Mouse (Mus musculus): Measurements from ENCODE around the gene 4930452B06Rik. TPM values are rescaled to one million over a fixed set of nuclear protein-coding genes. Genes with fewer than 3 reads are reported as not detected.

Gene 4930452B06Rik
- polyA plus RNA-seq, 1 experiment from 2014 or later: 2.4 TPM

DNA sequence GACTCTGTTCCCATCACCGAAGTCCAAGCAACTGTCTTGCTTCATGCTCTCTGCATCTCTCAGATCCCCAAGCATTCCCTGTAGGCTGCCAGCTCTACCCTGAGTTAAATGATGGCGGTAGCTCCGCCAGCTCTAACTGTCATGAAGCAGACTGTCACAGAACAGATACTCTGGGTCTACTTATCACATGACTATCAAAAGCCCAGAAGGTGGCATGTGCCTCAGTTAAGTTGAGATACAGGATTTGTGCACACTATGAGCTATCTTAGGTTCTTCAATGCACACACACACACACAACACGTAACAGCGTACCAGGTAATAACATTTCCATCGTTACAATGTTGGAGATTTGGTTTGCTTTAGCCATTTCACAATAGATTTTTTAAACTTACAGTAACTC is 215.7 kb downstream of the 4930452B06Rik start:
- H3K4me2 ChIP-seq: no peak overlapping the region
- H3K9me3 ChIP-seq (replicated peaks): no peaks in the 10 kb centered on the region
- peak; percentile 56; the same call in 1 of the 2 replicates for ATAC-seq (ENCODE audit: insufficient read depth)
- WGBS (ENCODE audit: insufficient replicate concordance): 47% methylated on average over 6 of the region's 6 CpGs
- H3K36me3 ChIP-seq (replicated peaks): no peaks in the 10 kb centered on the region
- no peak overlapping the region for H3K4me3 ChIP-seq (replicated peaks)
- no peaks in the 10 kb centered on the region for H3K27me3 ChIP-seq
- peaks cover 9% of the 10 kb centered on the region; the same call in 1 of the 2 replicates for H3K4me1 ChIP-seq (replicated peaks)
- H3K27ac ChIP-seq (replicated peaks): no peak overlapping the region
- no peak overlapping the region for H3K9ac ChIP-seq

DNA sequence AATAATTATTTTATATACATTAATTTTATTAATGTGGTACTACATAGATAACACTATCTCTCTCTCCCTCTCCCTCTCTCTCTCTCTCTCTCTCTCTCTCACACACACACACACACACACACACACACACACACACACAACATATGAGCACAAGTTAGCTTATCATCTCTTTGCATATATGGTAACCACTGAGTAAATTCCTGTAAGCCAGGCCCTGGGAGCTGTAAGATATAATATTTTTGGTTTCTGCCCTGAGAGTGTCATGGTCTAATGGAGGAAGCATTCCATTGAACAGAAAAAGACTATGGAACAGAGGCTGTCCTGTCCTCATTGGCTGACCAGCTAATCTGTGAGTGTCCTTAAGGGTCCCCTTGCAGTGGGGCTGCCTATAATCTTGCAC is 216.7 kb downstream of the 4930452B06Rik start:
- no peak overlapping the region for H3K4me2 ChIP-seq
- no peaks in the 10 kb centered on the region for H3K36me3 ChIP-seq (replicated peaks)
- H3K9me3 ChIP-seq (replicated peaks): no peaks in the 10 kb centered on the region
- no peak overlapping the region for H3K4me3 ChIP-seq (replicated peaks)
- H3K27ac ChIP-seq (replicated peaks): no peak overlapping the region
- H3K4me1 ChIP-seq (replicated peaks): peaks cover 9% of the 10 kb centered on the region; the same call in 1 of the 2 replicates
- H3K9ac ChIP-seq: no peak overlapping the region
- peak; percentile 25; the same call in 1 of the 2 replicates for ATAC-seq (ENCODE audit: insufficient read depth)
- H3K27me3 ChIP-seq: no peaks in the 10 kb centered on the region

DNA sequence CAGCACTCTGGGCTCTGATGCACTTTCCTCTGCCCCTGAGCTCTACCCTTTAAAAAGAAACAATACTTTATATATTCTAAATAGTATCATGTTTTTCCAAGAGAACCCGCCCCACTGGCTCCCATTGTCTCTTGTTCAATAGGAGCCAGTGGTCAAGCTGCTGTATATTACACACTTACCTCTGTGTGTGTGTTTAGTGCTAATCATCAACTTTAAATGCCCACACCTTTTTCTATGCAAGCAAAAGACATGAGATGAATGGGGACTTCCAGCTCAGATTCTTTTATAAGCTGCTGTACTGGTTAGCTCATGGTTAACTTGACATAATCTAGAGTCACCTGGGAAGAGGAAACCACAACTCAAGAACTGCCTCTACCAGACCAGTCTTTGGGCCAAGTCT is 218.7 kb downstream of the 4930452B06Rik start:
- no peaks in the 10 kb centered on the region for H3K27me3 ChIP-seq
- 66% methylated on average over 1 of the region's 1 CpGs for WGBS (ENCODE audit: insufficient replicate concordance)
- no peaks in the 10 kb centered on the region for H3K9me3 ChIP-seq (replicated peaks)
- H3K27ac ChIP-seq (replicated peaks): no peak overlapping the region
- H3K4me2 ChIP-seq: no peak overlapping the region
- peaks cover 9% of the 10 kb centered on the region; the same call in 1 of the 2 replicates for H3K4me1 ChIP-seq (replicated peaks)
- H3K4me3 ChIP-seq (replicated peaks): no peak overlapping the region
- no peak overlapping the region for H3K9ac ChIP-seq
- no peak for ATAC-seq (ENCODE audit: insufficient read depth)
- no peaks in the 10 kb centered on the region for H3K36me3 ChIP-seq (replicated peaks)

DNA sequence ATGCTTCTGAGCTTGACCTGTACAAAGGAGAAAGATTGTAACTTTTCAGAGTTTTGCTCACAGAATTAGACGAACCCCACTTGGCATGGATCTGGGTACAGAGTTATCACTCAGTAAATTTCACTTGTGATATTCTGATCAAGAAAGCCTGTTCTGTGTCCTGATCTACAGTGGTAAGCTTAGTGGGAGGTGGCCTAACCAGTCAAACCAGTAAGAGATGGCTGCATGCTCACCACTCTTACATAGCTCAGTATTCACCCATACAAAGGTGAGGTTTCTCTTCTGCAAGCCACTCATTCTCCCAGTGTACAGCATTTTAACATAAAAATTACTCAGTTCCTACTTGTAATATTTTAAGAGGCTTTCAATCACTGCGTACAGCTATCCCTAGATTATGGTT is 221.7 kb downstream of the 4930452B06Rik start:
- Histone ChIP-seq H3K27me3 (no peaks in the 10 kb centered on the region), H3K36me3 (replicated peaks) (no peaks in the 10 kb centered on the region), H3K4me2 (no peak overlapping the region), H3K9ac (no peak overlapping the region), H3K27ac (replicated peaks) (no peak overlapping the region), H3K9me3 (replicated peaks) (no peaks in the 10 kb centered on the region), H3K4me3 (replicated peaks) (no peak overlapping the region), H3K4me1 (replicated peaks) (no peaks in the 10 kb centered on the region; the same call in 1 of the 2 replicates)
- ATAC-seq (ENCODE audit: insufficient read depth): no peak
- 67% methylated on average over 2 of the region's 2 CpGs for WGBS (ENCODE audit: insufficient replicate concordance)

DNA sequence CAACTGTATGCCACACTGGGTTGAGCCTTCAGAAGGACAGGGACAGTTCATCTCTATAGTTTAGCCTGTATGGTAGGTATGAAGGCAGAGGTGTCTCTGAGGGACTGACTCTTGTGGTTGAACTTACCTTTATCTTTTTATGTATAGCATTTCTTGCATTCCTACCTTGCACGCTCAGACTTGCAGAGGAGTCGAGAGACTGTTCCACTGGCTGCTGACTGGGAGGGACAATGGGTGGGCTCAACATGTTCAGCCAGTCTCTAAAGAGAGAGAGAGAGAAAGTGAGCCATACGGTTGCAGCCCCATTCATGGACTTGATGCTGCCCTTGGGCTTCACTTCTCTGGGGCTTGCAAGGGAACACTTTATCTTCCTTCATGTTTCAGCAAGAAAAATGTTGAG is 223.3 kb downstream of the 4930452B06Rik start:
- H3K9me3 ChIP-seq (replicated peaks): no peaks in the 10 kb centered on the region
- no peak overlapping the region for H3K27ac ChIP-seq (replicated peaks)
- no peaks in the 10 kb centered on the region for H3K27me3 ChIP-seq
- WGBS (ENCODE audit: insufficient replicate concordance): 50% methylated on average over 3 of the region's 3 CpGs
- no peak for ATAC-seq (ENCODE audit: insufficient read depth)
- no peak overlapping the region for H3K4me2 ChIP-seq
- H3K4me1 ChIP-seq (replicated peaks): no peaks in the 10 kb centered on the region
- H3K4me3 ChIP-seq (replicated peaks): no peak overlapping the region
- H3K36me3 ChIP-seq (replicated peaks): no peaks in the 10 kb centered on the region
- H3K9ac ChIP-seq: no peak overlapping the region

DNA sequence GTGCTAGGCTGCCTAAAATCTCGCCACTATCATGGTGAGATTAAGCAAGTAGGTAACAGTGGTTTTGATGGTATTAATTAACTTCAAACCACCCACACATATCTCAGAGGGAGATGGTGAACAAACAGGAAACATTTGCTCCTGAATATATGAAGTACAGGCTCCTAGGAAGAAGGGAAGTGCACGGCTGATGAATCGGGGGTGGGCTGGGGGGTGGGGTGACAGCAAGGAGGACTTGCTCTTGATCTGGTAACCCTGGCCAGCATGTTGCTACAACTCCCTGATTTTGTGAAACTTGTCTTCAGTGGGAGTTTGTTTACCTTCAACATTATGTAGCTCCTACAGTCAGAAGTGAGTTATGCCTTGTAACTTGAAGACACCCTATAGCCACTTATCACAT is 224.4 kb downstream of the 4930452B06Rik start:
- Histone ChIP-seq H3K27me3 (no peaks in the 10 kb centered on the region), H3K36me3 (replicated peaks) (no peaks in the 10 kb centered on the region), H3K4me1 (replicated peaks) (no peaks in the 10 kb centered on the region), H3K27ac (replicated peaks) (no peak overlapping the region), H3K9me3 (replicated peaks) (no peaks in the 10 kb centered on the region), H3K4me3 (replicated peaks) (no peak overlapping the region), H3K4me2 (no peak overlapping the region), H3K9ac (no peak overlapping the region)
- 42% methylated on average over 3 of the region's 3 CpGs for WGBS (ENCODE audit: insufficient replicate concordance)
- ATAC-seq (ENCODE audit: insufficient read depth): no peak

DNA sequence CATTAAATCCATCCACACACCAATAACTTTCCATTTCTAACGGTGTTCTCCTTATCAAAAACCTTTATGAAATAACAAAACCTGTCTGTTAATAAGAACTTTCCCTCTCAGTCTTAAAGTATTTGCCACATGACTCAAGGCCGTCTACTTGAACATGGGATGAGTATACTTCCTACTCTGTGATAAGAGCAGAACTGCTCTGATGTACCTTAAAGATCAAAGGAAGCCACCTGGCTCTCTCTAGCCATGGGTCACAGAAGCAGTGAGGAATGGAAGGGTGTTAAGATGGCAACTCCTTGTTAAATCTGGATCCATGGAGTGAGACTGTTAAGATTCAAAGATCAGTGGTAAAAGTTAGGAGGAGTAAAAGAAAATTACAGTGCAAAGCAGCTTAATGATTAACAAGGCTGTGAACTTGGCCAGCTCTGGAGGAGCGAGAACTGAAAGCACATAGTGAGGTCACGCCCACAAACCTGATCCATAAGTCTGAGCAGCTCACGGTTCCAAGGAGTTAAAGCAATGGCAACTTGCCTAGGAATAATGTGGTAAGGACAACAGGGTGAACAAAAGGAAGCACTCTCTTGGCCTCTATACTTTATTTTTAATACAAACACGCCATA is 235.3 kb downstream of the 4930452B06Rik start:
- no peak for ATAC-seq (ENCODE audit: insufficient read depth)
- 45% methylated on average over 6 of the region's 6 CpGs for WGBS (ENCODE audit: insufficient replicate concordance)

DNA sequence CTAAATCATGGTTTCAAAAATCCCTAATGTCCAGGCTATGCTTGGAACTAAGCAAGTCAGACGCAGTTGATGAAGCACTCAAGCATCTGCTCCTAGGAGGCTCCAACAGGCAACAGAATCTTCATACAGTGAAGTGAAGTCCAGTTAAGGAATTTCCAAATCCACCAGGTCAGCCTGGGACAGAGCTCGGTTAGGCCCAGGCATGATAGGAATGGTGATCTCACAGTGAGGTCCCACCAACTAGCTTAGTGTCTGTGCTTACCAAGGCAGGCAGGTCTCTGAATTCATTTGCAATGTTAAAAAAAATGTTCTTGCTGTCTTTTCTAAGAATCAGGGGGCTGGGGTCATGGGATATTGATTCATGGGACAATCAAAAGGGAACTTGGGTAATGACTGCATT is 236.3 kb downstream of the 4930452B06Rik start:
- WGBS (ENCODE audit: insufficient replicate concordance): 72% methylated on average over 2 of the region's 2 CpGs
- Histone ChIP-seq H3K9ac (no peak overlapping the region), H3K4me3 (replicated peaks) (no peak overlapping the region)

More for the DNA sequence above, 235.3 kb downstream of the 4930452B06Rik start:
- no peak overlapping the region for H3K9ac ChIP-seq
- H3K4me3 ChIP-seq (replicated peaks): no peak overlapping the region
- no peaks in the 10 kb centered on the region for H3K9me3 ChIP-seq (replicated peaks)
- H3K36me3 ChIP-seq (replicated peaks): no peaks in the 10 kb centered on the region
- no peaks in the 10 kb centered on the region for H3K27me3 ChIP-seq
- H3K4me2 ChIP-seq: no peak overlapping the region
- no peak overlapping the region for H3K27ac ChIP-seq (replicated peaks)
- no peaks in the 10 kb centered on the region for H3K4me1 ChIP-seq (replicated peaks)

DNA sequence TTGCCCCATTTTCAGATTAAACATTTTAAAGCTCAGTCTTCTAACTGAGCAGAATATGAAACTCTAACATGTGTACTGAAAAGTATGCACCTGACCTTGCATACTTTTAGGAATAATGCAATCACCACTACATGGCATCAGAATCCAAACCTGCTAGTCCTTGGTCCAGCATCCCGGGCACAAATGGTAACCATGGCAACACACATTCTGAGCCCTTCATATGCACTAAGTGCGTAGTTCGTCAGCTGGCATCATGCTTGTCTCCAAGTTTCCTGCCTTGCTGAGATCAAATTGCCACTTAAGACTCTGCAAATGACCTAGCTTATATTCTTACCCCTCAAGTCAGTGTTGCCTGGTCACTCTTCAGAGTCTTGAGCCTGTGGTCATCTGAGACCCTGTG is 243.2 kb downstream of the 4930452B06Rik start:
- H3K9ac ChIP-seq: no peak overlapping the region
- no peak for ATAC-seq (ENCODE audit: insufficient read depth)
- no peaks in the 10 kb centered on the region for H3K9me3 ChIP-seq (replicated peaks)
- 81% methylated on average over 3 of the region's 3 CpGs for WGBS (ENCODE audit: insufficient replicate concordance)
- no peaks in the 10 kb centered on the region for H3K36me3 ChIP-seq (replicated peaks)
- H3K27ac ChIP-seq (replicated peaks): no peak overlapping the region
- H3K4me3 ChIP-seq (replicated peaks): no peak overlapping the region
- H3K27me3 ChIP-seq: no peaks in the 10 kb centered on the region
- H3K4me1 ChIP-seq (replicated peaks): no peaks in the 10 kb centered on the region
- no peak overlapping the region for H3K4me2 ChIP-seq

More for the DNA sequence above, 236.3 kb downstream of the 4930452B06Rik start:
- Histone ChIP-seq H3K36me3 (replicated peaks) (no peaks in the 10 kb centered on the region), H3K4me2 (no peak overlapping the region), H3K4me1 (replicated peaks) (no peaks in the 10 kb centered on the region), H3K9me3 (replicated peaks) (no peaks in the 10 kb centered on the region), H3K27ac (replicated peaks) (no peak overlapping the region), H3K27me3 (no peaks in the 10 kb centered on the region)
- no peak for ATAC-seq (ENCODE audit: insufficient read depth)

DNA sequence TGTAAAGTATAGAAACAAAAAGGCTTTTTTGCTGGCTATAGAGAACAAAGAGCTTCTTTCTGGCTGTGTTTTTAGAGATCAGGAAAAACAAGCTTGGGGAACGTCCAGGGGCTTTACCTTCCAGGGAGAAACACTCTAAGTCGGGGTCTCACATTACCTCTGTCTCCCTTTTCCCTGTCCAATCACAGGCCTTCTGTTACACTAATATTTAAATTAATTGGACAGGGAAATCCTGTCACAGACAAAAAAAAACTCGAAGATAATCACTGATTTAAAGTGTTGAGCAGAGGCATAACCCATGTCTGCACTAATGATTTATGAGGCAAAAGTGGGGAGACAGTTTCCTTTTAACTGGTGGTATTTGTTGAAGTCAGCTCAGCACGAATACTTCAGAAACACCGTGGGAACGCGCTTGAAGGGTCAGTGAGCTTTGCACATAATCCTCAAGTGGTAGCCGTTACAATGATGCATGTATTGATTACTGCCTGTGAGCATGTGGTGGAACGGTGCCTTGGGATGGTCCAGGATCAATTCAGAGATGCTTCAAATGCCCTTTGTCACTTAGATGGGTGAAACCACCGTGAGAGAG is 244.7 kb downstream of the 4930452B06Rik start:
- no peaks in the 10 kb centered on the region for H3K27me3 ChIP-seq
- H3K9me3 ChIP-seq (replicated peaks): no peaks in the 10 kb centered on the region
- no peak overlapping the region for H3K27ac ChIP-seq (replicated peaks)
- H3K9ac ChIP-seq: no peak overlapping the region
- no peaks in the 10 kb centered on the region for H3K4me1 ChIP-seq (replicated peaks)
- H3K4me2 ChIP-seq: no peak overlapping the region
- no peak for ATAC-seq (ENCODE audit: insufficient read depth)
- WGBS (ENCODE audit: insufficient replicate concordance): 20% methylated on average over 10 of the region's 10 CpGs
- no peaks in the 10 kb centered on the region for H3K36me3 ChIP-seq (replicated peaks)
- no peak overlapping the region for H3K4me3 ChIP-seq (replicated peaks)

DNA sequence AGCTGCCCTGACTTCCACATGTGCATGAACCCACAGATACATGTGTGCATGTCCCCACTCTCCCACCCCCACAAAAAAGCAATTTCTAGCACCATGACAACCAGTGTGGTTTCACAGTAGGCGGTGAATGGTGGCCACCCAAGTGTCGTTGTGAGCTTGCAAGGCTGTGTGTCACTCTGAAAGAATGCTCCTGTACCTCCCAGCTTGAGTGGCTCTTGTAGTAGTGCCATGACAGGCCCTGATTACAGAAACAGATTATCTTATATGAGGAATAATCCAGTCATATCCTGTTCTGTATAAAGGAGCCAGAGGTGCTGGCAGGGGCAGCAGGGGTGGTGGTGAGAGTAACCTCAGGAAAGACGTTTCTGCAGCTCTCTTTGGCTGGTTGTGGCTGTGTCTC is 247.4 kb downstream of the 4930452B06Rik start:
- no peaks in the 10 kb centered on the region for H3K27me3 ChIP-seq
- ATAC-seq (ENCODE audit: insufficient read depth): no peak
- WGBS (ENCODE audit: insufficient replicate concordance): 55% methylated on average over 3 of the region's 3 CpGs
- H3K9ac ChIP-seq: no peak overlapping the region
- no peaks in the 10 kb centered on the region for H3K36me3 ChIP-seq (replicated peaks)
- H3K4me3 ChIP-seq (replicated peaks): no peak overlapping the region
- no peaks in the 10 kb centered on the region for H3K9me3 ChIP-seq (replicated peaks)
- no peak overlapping the region for H3K27ac ChIP-seq (replicated peaks)
- H3K4me2 ChIP-seq: no peak overlapping the region
- H3K4me1 ChIP-seq (replicated peaks): no peaks in the 10 kb centered on the region

DNA sequence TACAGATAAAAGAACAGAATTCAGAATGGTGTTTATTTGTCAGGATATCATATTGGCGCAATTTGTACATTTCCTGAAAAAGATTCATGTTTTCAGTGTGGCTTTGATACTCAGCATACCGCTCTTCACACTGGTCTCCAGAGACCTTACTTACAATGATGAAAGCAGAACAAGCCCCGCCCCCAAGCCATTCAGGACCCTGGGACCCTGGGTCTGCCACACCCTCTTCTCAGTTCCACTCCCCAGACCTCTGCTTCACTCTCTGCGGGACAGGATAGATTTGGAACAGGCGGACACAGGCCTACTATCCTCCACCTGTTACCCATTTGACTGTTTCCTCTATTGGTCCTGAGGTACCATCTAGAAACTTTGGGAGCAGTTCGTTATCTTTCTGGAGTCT is 260.1 kb downstream of the 4930452B06Rik start:
- Histone ChIP-seq H3K27me3 (no peaks in the 10 kb centered on the region), H3K36me3 (replicated peaks) (no peaks in the 10 kb centered on the region), H3K9me3 (replicated peaks) (no peaks in the 10 kb centered on the region), H3K4me2 (no peak overlapping the region), H3K4me3 (replicated peaks) (no peak overlapping the region), H3K27ac (replicated peaks) (no peak overlapping the region), H3K9ac (no peak overlapping the region), H3K4me1 (replicated peaks) (no peaks in the 10 kb centered on the region)
- no peak for ATAC-seq (ENCODE audit: insufficient read depth)
- WGBS (ENCODE audit: insufficient replicate concordance): 57% methylated on average over 6 of the region's 6 CpGs
